Mouse (Mus musculus) liver, embryonic 14.5 days (tissue): ENCODE measurements around the gene Cbx8. TPM values are rescaled to one million over a fixed set of nuclear protein-coding genes. Genes with fewer than 3 reads are reported as not detected.

Experiments used
- ATAC-seq: fragments of 200-750 bp; cut with Nextera tagmentation; 2 replicates; pipeline ENCODE4 v1.8.0; 2017; ENCODE audit warnings: moderate number of reproducible peaks, mild to moderate bottlenecking, moderate library complexity; ENCODE audit not compliant: insufficient read depth
- DNase-seq, 3 experiments: peaks; one replicate each; pipeline ENCODE4 v3.0.0-alpha.2; 2012 to 2013; ENCODE audit warnings: low read depth in 3 of 3, low spot score in 3 of 3
- H3K27ac ChIP-seq: fragments of 300-500 bp; sonication (generic); 2 replicates; pipeline ENCODE4 v1.5.1; 2014; ENCODE audit warnings: moderate library complexity, mild to moderate bottlenecking, control low read depth, inconsistent platforms
- H3K27me3 ChIP-seq: fragments of 300-500 bp; sonication (generic); 2 replicates; pipeline ENCODE4 v1.6.1; 2014; ENCODE audit warnings: mild to moderate bottlenecking, low read length, moderate library complexity; ENCODE audit not compliant: control insufficient read depth, insufficient read depth
- H3K36me3 ChIP-seq: fragments of 300-500 bp; sonication (generic); replicated peaks from 2 replicates; pipeline ENCODE4 v1.6.1; 2014; ENCODE audit warnings: low read depth; ENCODE audit not compliant: control insufficient read depth, insufficient read depth
- H3K4me1 ChIP-seq, 2 experiments: fragments of 200-500 bp in 1 of 2; fragments of 300-500 bp in 1 of 2; sonication (generic) in 1 of 2; replicated peaks; 2 replicates each; pipeline ENCODE4 v1.6.1; 2012 to 2014; ENCODE audit warnings: antibody characterized with exemption in 1 of 2, inconsistent platforms in 1 of 2, low read length in 1 of 2; ENCODE audit not compliant: control insufficient read depth in 2 of 2, insufficient read depth in 2 of 2
- H3K4me2 ChIP-seq: fragments of 300-500 bp; sonication (generic); 2 replicates; pipeline ENCODE4 v1.6.1; 2014; ENCODE audit warnings: low read depth, mild to moderate bottlenecking, control low read depth, moderate library complexity
- H3K4me3 ChIP-seq, 2 experiments: fragments of 200-500 bp in 1 of 2; fragments of 300-500 bp in 1 of 2; sonication (generic) in 1 of 2; 2 replicates each; pipeline ENCODE4 v1.5.1; 2012 to 2014; ENCODE audit warnings: low read depth in 2 of 2, low read length in 2 of 2, mild to moderate bottlenecking in 2 of 2, control low read depth in 1 of 2, inconsistent platforms in 1 of 2, moderate library complexity in 1 of 2; ENCODE audit not compliant: insufficient read depth in 1 of 2
- H3K9ac ChIP-seq: fragments of 300-500 bp; sonication (generic); replicated peaks from 2 replicates; pipeline ENCODE4 v1.6.1; 2014; ENCODE audit warnings: mild to moderate bottlenecking, control low read depth, moderate library complexity
- H3K9me3 ChIP-seq: fragments of 300-500 bp; sonication (generic); 2 replicates; pipeline ENCODE4 v1.6.1; 2016; ENCODE audit warnings: low read length, mixed read lengths; ENCODE audit not compliant: control insufficient read depth
- CTCF ChIP-seq: IDR thresholded peaks from 2 replicates; pipeline ENCODE4 v1.5.1; 2016; ENCODE audit warnings: antibody characterized with exemption, low read depth, control low read depth
- EP300 ChIP-seq: IDR thresholded peaks from 2 replicates; pipeline ENCODE4 v1.6.1; 2016; ENCODE audit warnings: antibody characterized with exemption, low read depth
- WGBS: fragments of 180-500 bp; shearing (Covaris S2); extraction: QIAGEN DNeasy Blood & Tissue Kit; methylation state at CpG from one replicate; pipeline ENCODE4 v1.1.7; 2014; ENCODE audit not compliant: insufficient replicate concordance; 5-methylcytosine and 5-hydroxymethylcytosine counted together
- polyA plus RNA-seq, 2 experiments: library from polyadenylated mRNA; depleted of rRNA in 1 of 2; stranded (reverse) in 1 of 2; unstranded in 1 of 2; fragments of >200 nt; fragmentation: Nextera tagmentation in 1 of 2; extraction: Ambion mirVana in 1 of 2; gene quantifications; 2 replicates each; pipeline versions ENCODE4 v1.2.1 to v1.2.3; 2012 to 2014

Gene Cbx8
- polyA plus RNA-seq, 2 experiments, result 0.95 to 1.6 TPM

GRCm38 (mm10) chr11:119017506-119017905, 23.3 kb downstream of the Cbx8 start:
- Histone ChIP-seq H3K4me1 (0 out of 4 replicates have a peak, but pooled peaks cover 0 to 2% of the 10 kb centered on the region in 2 experiments), H3K9me3 (no peaks in the 10 kb centered on the region), H3K4me3 (no peak overlapping the region), H3K27me3 (peaks cover 21% of the 10 kb centered on the region), H3K27ac (no peak overlapping the region), H3K36me3 (no peaks in the 10 kb centered on the region), H3K4me2 (no peak overlapping the region), H3K9ac (no peak overlapping the region)
- ATAC-seq, result no peak
- no peak for DNase-seq
- WGBS, result 72% methylated on average over 7 of the region's 7 CpGs
- TF ChIP-seq EP300 (no peak), CTCF (no peak)

GRCm38 (mm10) chr11:119014455-119014854, 26.3 kb downstream of the Cbx8 start:
- H3K27ac ChIP-seq, result no peak overlapping the region
- H3K27me3 ChIP-seq, result no peaks in the 10 kb centered on the region; the same call in 1 of the 2 replicates
- 53% methylated on average over 7 of the region's 7 CpGs for WGBS

GRCm38 (mm10) chr11:119007461-119008456, 33.0 kb downstream of the Cbx8 start:
- 27% methylated on average over 21 of the region's 21 CpGs for WGBS
- ATAC-seq, result no peak
- no peak for DNase-seq
- H3K4me3 ChIP-seq, result peak overlapping the region; percentile 13 to 15
- no peaks in the 10 kb centered on the region for H3K36me3 ChIP-seq
- TF ChIP-seq CTCF (no peak), EP300 (no peak)
- H3K4me1 ChIP-seq, result no peaks in the 10 kb centered on the region
- H3K27ac ChIP-seq, result no peak overlapping the region
- no peaks in the 10 kb centered on the region for H3K9me3 ChIP-seq
- H3K9ac ChIP-seq, result no peak overlapping the region
- H3K27me3 ChIP-seq, result no peaks in the 10 kb centered on the region
- peak overlapping the region; percentile 33; the same call in 1 of the 2 replicates for H3K4me2 ChIP-seq

More at GRCm38 (mm10) chr11:119014455-119014854, 26.3 kb downstream of the Cbx8 start:
- no peaks in the 10 kb centered on the region for H3K36me3 ChIP-seq
- H3K4me2 ChIP-seq, result no peak overlapping the region
- H3K9ac ChIP-seq, result no peak overlapping the region
- H3K9me3 ChIP-seq, result no peaks in the 10 kb centered on the region
- no peak for ATAC-seq
- no peak overlapping the region for H3K4me3 ChIP-seq
- DNase-seq, result no peak
- H3K4me1 ChIP-seq, result no peaks in the 10 kb centered on the region
- TF ChIP-seq CTCF (no peak), EP300 (no peak)

- DNase-seq, result no peak
- Histone ChIP-seq H3K36me3 (no peaks in the 10 kb centered on the region), H3K9ac (no peak overlapping the region), H3K4me1 (no peaks in the 10 kb centered on the region), H3K4me2 (no peak overlapping the region), H3K9me3 (no peaks in the 10 kb centered on the region), H3K27me3 (no peaks in the 10 kb centered on the region), H3K27ac (no peak overlapping the region), H3K4me3 (no peak overlapping the region)
- no peak for ATAC-seq
- 27% methylated on average over 3 of the region's 3 CpGs for WGBS
- no peak for TF ChIP-seq CTCF
- TF ChIP-seq EP300, result no peak
Measured at GRCm38 (mm10) chr11:119006462-119006861, 34.3 kb downstream of the Cbx8 start.

- TF ChIP-seq EP300, result no peak
- no peaks in the 10 kb centered on the region for H3K36me3 ChIP-seq
- H3K9ac ChIP-seq, result no peak overlapping the region
- H3K27me3 ChIP-seq, result no peaks in the 10 kb centered on the region
- no peak overlapping the region for H3K27ac ChIP-seq
- WGBS, result 57% methylated on average over 10 of the region's 10 CpGs
- no peaks in the 10 kb centered on the region for H3K4me1 ChIP-seq
- DNase-seq (no peak), ATAC-seq (no peak)
- no peak overlapping the region for H3K4me2 ChIP-seq
- no peaks in the 10 kb centered on the region for H3K9me3 ChIP-seq
- no peak overlapping the region for H3K4me3 ChIP-seq
Measured at GRCm38 (mm10) chr11:119005547-119006275, 35.1 kb downstream of the Cbx8 start.
